ENCODE assay signal across 26 mouse cellular contexts in the genomic region with DNA sequence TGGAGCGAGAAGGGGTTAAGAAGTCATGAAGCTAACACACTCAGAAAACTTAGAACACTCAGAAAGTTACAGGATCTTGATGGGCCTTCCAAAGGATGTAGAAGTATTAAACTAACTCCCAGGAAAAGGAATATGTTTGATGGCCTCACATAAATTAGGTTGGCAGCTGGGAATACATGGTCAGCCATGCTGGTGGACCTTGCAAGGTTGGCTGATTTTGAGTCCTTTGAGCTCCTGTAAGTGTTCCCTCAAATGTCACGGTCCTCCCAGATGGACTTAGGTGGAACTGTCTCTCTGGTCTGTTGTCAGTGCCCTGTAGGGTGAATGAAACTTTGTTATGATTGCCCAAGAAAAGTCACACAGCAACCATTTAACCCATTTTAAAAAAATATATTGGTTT.
"Had no signal": no experiment of that assay in that cellular context is flagged by ENCODE, and none has a peak within 500 bp of the region (broad histone marks: within the 10 kb centered on the region; RNA-seq: fewer than 3 reads in every experiment).

No protein-coding gene starts in this region.

- DNase-seq: gastrocnemius, adult 2 months; gastrocnemius, postnatal 10 days; gastrocnemius, postnatal 25 days; heart, adult 2 months; heart, postnatal 10 days; heart, postnatal 4 days; kidney, adult 9 months; kidney, postnatal 25 days; kidney, postnatal 4 days; liver; liver, embryonic 13.5 days; liver, postnatal 0 days had no signal

- H3K9ac ChIP-seq: heart, embryonic 12.5 days; hindbrain, embryonic 12.5 days; hindbrain, embryonic 14.5 days; intestine, embryonic 15.5 days; limb, embryonic 12.5 days; liver, embryonic 13.5 days; liver, embryonic 15.5 days; liver, postnatal 0 days had no signal

- H3K4me2 ChIP-seq: heart, embryonic 12.5 days; hindbrain, embryonic 12.5 days; hindbrain, embryonic 14.5 days; intestine, embryonic 15.5 days; limb, embryonic 12.5 days; liver, embryonic 11.5 days; liver, embryonic 13.5 days; liver, embryonic 15.5 days had no signal

- H3K4me1 ChIP-seq: heart, embryonic 12.5 days; hindbrain, embryonic 10.5 days; intestine, embryonic 15.5 days; limb, embryonic 10.5 days; limb, embryonic 12.5 days; liver, embryonic 13.5 days; liver, embryonic 15.5 days had no signal

- H3K27ac ChIP-seq: gastrocnemius, adult 2 months; heart, adult 2 months; hindbrain, embryonic 10.5 days; hindbrain, embryonic 12.5 days; hindbrain, embryonic 14.5 days; intestine, embryonic 15.5 days; layer of hippocampus, adult 2 months; left cerebral cortex, adult 2 months; limb, embryonic 10.5 days; limb, embryonic 12.5 days; liver, embryonic 13.5 days; liver, embryonic 15.5 days had no signal

- H3K36me3 ChIP-seq: heart, embryonic 12.5 days; hindbrain, embryonic 10.5 days; hindbrain, embryonic 12.5 days; intestine, embryonic 15.5 days; limb, embryonic 10.5 days; limb, embryonic 12.5 days; liver, embryonic 13.5 days; liver, embryonic 15.5 days had no signal

- ATAC-seq: hindbrain, embryonic 16.5 days; inflammation-experienced regulatory T-cells, adult 6 months; intestine, embryonic 15.5 days; intestine, postnatal 0 days; liver, postnatal 0 days had no signal

- H3K9me3 ChIP-seq: heart, embryonic 12.5 days; hindbrain, embryonic 10.5 days; hindbrain, embryonic 12.5 days; intestine, embryonic 15.5 days; limb, embryonic 10.5 days; limb, embryonic 12.5 days; liver, embryonic 13.5 days; liver, embryonic 15.5 days had no signal

- H3K27me3 ChIP-seq: heart, embryonic 12.5 days; hindbrain, embryonic 12.5 days; intestine, embryonic 15.5 days; limb, embryonic 12.5 days; liver, embryonic 13.5 days; liver, embryonic 15.5 days had no signal

- H3K4me3 ChIP-seq: gastrocnemius, adult 2 months; heart, adult 2 months; heart, embryonic 12.5 days; hindbrain, embryonic 10.5 days; hindbrain, embryonic 12.5 days; intestine, embryonic 15.5 days; layer of hippocampus, adult 2 months; left cerebral cortex, adult 2 months; limb, embryonic 10.5 days; limb, embryonic 12.5 days; liver, embryonic 13.5 days; liver, embryonic 15.5 days had no signal
